Mouse (Mus musculus) bone marrow macrophage, adult 2 months (primary cell): ENCODE data around the gene Rhbg.
"Not testable (repeated sequence)": the region's sequence is repeated elsewhere in the genome, so short reads cannot be mapped to it uniquely, and the experiment has no call there.

Source experiments
- CTCF ChIP-seq: IDR thresholded peaks from 2 replicates; pipeline ENCODE4 v1.5.1; 2012; ENCODE audit warnings: low read depth, mild to moderate bottlenecking, low read length, moderate library complexity
- POLR2A ChIP-seq: IDR thresholded peaks from 2 replicates; pipeline ENCODE4 v1.6.1; 2012; ENCODE audit warnings: mild to moderate bottlenecking, low read depth, low read length, borderline replicate concordance

DNA sequence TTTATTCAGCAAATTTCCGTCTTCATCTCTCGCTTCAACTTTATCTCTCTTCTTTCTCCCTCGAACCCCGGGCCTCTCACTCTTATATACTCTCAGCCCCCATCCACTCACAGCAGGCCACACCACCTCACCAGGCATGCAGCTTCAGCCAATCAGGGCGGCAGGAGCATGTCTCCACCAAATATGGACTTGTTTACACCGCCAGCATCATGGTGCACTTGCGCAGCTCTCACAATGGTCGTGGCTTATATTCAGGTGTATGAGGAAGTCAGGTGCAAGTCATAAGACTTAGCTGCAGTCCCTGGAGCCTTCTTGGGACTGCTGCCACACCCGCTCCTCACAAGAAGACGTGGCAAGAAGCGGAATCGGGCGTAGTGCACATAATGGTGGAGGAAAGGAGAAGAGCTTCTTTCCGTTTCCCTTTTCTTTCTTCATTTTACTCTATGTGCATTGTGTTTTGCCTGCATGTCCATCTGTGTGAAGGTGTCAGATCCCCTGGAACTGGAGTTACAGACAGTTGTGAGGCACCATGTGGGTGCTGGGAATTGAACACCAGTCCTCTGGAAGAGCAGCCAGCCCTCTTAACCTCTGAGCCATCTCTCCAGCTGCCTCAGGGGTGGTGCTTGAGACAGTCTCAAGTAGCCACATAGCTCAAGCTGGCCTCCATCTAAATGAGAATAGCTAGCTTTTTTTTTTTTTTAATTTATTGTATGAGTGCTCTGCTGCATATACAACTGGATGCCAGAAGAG, 30.5 kb upstream of the Rhbg start:
- TF ChIP-seq POLR2A, CTCF: not testable (repeated sequence)
